Mouse (Mus musculus): ENCODE data around the gene Rbbp8nl.

DNA sequence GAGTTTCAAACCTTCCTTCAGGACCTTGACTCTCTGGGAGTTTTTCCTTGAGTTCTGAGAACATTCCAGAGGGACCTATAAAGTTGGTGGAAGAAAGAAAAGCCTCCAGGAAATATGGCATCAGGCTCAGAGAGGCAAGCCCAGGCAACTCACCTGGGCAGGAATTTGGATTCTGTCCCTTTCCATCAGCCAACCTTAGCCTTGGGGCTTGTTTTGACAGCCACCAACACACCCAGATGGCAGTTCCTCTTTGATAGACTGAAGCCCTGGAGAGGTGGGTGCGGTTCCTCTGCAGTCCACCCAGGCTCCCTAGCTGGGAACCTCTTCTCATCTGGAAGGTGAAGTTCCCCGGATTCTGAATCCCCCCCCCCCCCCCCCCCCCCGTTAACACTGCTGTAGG is 53.2 kb downstream of the Rbbp8nl start:
- TF ChIP-seq CTCF (IDR thresholded peaks at IDR 0.05; ENCODE audit: low read depth) (no peak), EP300 (IDR thresholded peaks at IDR 0.05; ENCODE audit: low read depth) (no peak)

Data from heart, postnatal 0 days (tissue).